Mouse (Mus musculus) hindbrain, embryonic 11.5 days (tissue): ENCODE measurements around the gene Ccdc71. TPM values are rescaled to one million over a fixed set of nuclear protein-coding genes. Genes with fewer than 3 reads are reported as not detected.

Source experiments
- ATAC-seq: fragments of 200-750 bp; cut with Nextera tagmentation; 2 replicates; pipeline ENCODE4 v1.8.0; 2017; ENCODE audit warnings: mild to moderate bottlenecking, moderate TSS enrichment, moderate library complexity; ENCODE audit not compliant: low FRiP score
- DNase-seq: peaks from one replicate; pipeline ENCODE4 v3.0.0-alpha.2; 2015; ENCODE audit warnings: low spot score
- H3K27ac ChIP-seq: fragments of 300-500 bp; sonication (generic); 2 replicates; pipeline ENCODE4 v1.5.1; 2014; ENCODE audit warnings: mild to moderate bottlenecking, low read depth, low read length
- H3K27me3 ChIP-seq: fragments of 300-500 bp; sonication (generic); 2 replicates; pipeline ENCODE4 v1.6.1; 2014; ENCODE audit warnings: mild to moderate bottlenecking, low read length, moderate library complexity, mixed read lengths; ENCODE audit not compliant: control insufficient read depth, insufficient read depth
- H3K36me3 ChIP-seq: fragments of 300-500 bp; sonication (generic); 2 replicates; pipeline ENCODE4 v1.6.1; 2014; ENCODE audit warnings: mild to moderate bottlenecking, low read length, moderate library complexity, mixed read lengths; ENCODE audit not compliant: control insufficient read depth, insufficient read depth
- H3K4me1 ChIP-seq: fragments of 300-500 bp; sonication (generic); replicated peaks from 2 replicates; pipeline ENCODE4 v1.6.1; 2014; ENCODE audit warnings: low read length, mixed read lengths; ENCODE audit not compliant: control insufficient read depth, insufficient read depth
- H3K4me2 ChIP-seq: fragments of 300-500 bp; sonication (generic); replicated peaks from 2 replicates; pipeline ENCODE4 v1.6.1; 2014; ENCODE audit warnings: mild to moderate bottlenecking, low read depth, low read length
- H3K4me3 ChIP-seq: fragments of 300-500 bp; sonication (generic); 2 replicates; pipeline ENCODE4 v1.5.1; 2014; ENCODE audit warnings: low read depth, low read length
- H3K9ac ChIP-seq: fragments of 300-500 bp; sonication (generic); 2 replicates; pipeline ENCODE4 v1.6.1; 2014; ENCODE audit warnings: low read depth, low read length
- H3K9me3 ChIP-seq: fragments of 300-500 bp; sonication (generic); 2 replicates; pipeline ENCODE4 v1.6.1; 2016; ENCODE audit warnings: low read length; ENCODE audit not compliant: control insufficient read depth
- WGBS: fragments of 180-500 bp; shearing (Covaris S2); extraction: QIAGEN DNeasy Blood & Tissue Kit; methylation state at CpG from one replicate; pipeline ENCODE4 v1.1.7; 2014; 5-methylcytosine and 5-hydroxymethylcytosine counted together
- polyA plus RNA-seq: library from polyadenylated mRNA; unstranded; fragments of >200 nt; fragmentation: Nextera tagmentation; extraction: Ambion mirVana; gene quantifications from 2 replicates; pipeline ENCODE4 v1.2.1, GENCODE M21; 2014

The Ccdc71 gene
- polyA plus RNA-seq, 1 experiment from 2014 or later = 44.1 TPM

DNA sequence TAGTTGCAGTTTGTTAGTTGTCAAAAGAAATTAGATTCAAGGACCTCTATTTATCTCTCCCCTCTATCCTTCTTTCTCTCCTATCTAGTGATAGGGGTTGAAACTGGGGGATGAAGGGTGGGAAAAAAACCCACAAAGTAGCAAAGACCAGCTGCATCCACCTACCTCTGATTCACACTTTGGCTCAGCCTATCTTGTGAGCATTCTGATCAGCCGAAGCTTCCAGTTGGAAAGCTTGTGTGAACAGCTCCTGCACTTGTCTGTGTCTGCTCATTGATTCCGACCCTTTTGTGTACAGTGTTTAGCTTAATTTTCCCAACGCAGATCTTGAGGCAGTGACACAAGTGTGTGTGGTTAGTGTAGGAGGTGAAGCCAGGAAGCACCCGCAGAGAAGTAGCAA lies 6.9 kb upstream of the Ccdc71 start:
- Histone ChIP-seq H3K36me3 (no peaks in the 10 kb centered on the region), H3K9me3 (no peaks in the 10 kb centered on the region), H3K27ac (no peak overlapping the region), H3K9ac (no peak overlapping the region), H3K4me3 (no peak overlapping the region), H3K27me3 (no peaks in the 10 kb centered on the region), H3K4me1 (peaks cover 21% of the 10 kb centered on the region), H3K4me2 (no peak overlapping the region)
- ATAC-seq (no peak), DNase-seq (no peak)
- WGBS = 85% methylated on average over 4 of the region's 4 CpGs

DNA sequence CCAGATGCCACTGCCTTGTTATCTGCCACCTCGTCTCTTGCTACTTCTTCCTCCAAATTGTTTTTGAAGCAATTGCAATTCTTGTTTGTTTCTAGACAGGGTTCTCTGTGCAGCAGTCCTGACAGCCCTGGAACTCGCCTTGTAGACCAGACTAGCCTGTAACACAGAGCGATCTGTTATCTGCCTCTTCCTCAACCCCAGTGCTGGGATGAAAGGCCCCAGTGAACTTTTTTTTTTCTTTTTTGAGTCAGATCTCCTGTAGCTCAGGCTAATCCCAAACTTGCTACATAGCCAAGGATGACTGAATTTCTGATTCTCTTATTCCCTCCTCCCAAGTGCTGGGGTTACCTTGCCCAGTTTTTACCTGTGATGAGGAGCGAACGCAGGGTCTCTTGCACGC lies 5.9 kb upstream of the Ccdc71 start:
- 91% methylated on average over 6 of the region's 6 CpGs for WGBS
- H3K36me3 ChIP-seq = no peaks in the 10 kb centered on the region
- ATAC-seq (no peak), DNase-seq (no peak)
- no peaks in the 10 kb centered on the region for H3K27me3 ChIP-seq
- H3K27ac ChIP-seq = no peak overlapping the region
- H3K4me2 ChIP-seq = no peak overlapping the region
- peaks cover 20% of the 10 kb centered on the region for H3K4me1 ChIP-seq
- H3K9me3 ChIP-seq = no peaks in the 10 kb centered on the region
- no peak overlapping the region for H3K9ac ChIP-seq
- H3K4me3 ChIP-seq = no peak overlapping the region

- Histone ChIP-seq H3K9me3 (no peaks in the 10 kb centered on the region), H3K4me3 (no peak overlapping the region), H3K36me3 (no peaks in the 10 kb centered on the region), H3K27me3 (no peaks in the 10 kb centered on the region), H3K4me1 (peaks cover 5% of the 10 kb centered on the region), H3K9ac (no peak overlapping the region), H3K4me2 (no peak overlapping the region), H3K27ac (no peak overlapping the region)
- DNase-seq (no peak), ATAC-seq (no peak)
- 78% methylated on average over 12 of the region's 12 CpGs for WGBS
Measured at GRCm38 (mm10) chr9:108455747-108456571, 4.4 kb upstream of the Ccdc71 start.

- Histone ChIP-seq H3K27ac (no peak overlapping the region), H3K9me3 (no peaks in the 10 kb centered on the region), H3K4me3 (no peak overlapping the region), H3K4me2 (no peak overlapping the region), H3K4me1 (peaks cover 3% of the 10 kb centered on the region; the same call in 1 of the 2 replicates), H3K9ac (no peak overlapping the region), H3K27me3 (no peaks in the 10 kb centered on the region), H3K36me3 (no peaks in the 10 kb centered on the region)
- ATAC-seq (no peak), DNase-seq (no peak)
- WGBS = 87% methylated on average over 10 of the region's 10 CpGs
Measured at GRCm38 (mm10) chr9:108456953-108457352, 3.4 kb upstream of the Ccdc71 start.

- Histone ChIP-seq H3K4me3 (peak overlapping the region; percentile 98), H3K4me2 (peak overlapping the region; percentile 89; the same call in 1 of the 2 replicates), H3K4me1 (peaks cover 3% of the 10 kb centered on the region; the same call in 1 of the 2 replicates), H3K27ac (no peak overlapping the region), H3K36me3 (0 out of 2 replicates have a peak, but pooled peaks cover 8% of the 10 kb centered on the region), H3K9me3 (no peaks in the 10 kb centered on the region), H3K9ac (no peak overlapping the region), H3K27me3 (no peaks in the 10 kb centered on the region)
- 100% methylated on average over 1 of the region's 1 CpGs for WGBS
- DNase-seq (no peak), ATAC-seq (no peak)
Measured at GRCm38 (mm10) chr9:108459939-108460318, 398 bp upstream of the Ccdc71 start.

GRCm38 (mm10) chr9:108461181-108461631 lies 879 bp downstream of the Ccdc71 start, which contains the start of gene Klhdc8b:
Gene Klhdc8b, minus strand, starts transcription at chr9:108461581.
- H3K4me2 ChIP-seq = peak within 1 kb of the TSS; percentile 89
- DNase-seq = peak; percentile 33
- peak; percentile 44; the same call in 1 of the 2 replicates for ATAC-seq
- H3K36me3 ChIP-seq = peaks cover 8% of the 10 kb centered on the region; the same call in 1 of the 2 replicates
- no peaks in the 10 kb centered on the region for H3K27me3 ChIP-seq
- H3K9ac ChIP-seq = peak within 1 kb of the TSS; percentile 91
- H3K9me3 ChIP-seq = no peaks in the 10 kb centered on the region
- peaks cover 3% of the 10 kb centered on the region; the same call in 1 of the 2 replicates for H3K4me1 ChIP-seq
- WGBS = 24% methylated on average over 11 of the region's 11 CpGs
- peak within 1 kb of the TSS; percentile 76 for H3K27ac ChIP-seq
- H3K4me3 ChIP-seq = peak within 1 kb of the TSS; percentile 98

DNA sequence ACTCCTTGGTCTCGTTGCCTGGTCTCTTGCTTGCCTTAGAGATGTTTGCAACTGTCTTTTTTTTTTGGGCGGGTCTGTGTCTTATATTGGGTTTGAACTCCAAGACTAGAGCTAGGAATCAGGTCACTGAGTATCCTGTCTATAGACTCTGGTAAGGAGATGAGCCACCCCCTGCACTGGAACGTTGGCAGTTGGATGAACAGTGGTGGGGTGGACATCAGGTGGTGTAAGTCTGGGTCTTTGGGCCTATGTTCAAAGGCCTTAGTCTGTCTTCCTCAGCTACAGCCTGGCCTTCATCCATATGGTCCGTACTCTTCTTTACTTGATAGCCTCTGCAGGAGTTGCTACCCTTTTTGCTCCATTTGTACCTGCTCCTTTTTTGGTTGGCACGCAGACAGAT lies 1.3 kb downstream of the Ccdc71 start:
- 91% methylated on average over 5 of the region's 5 CpGs for WGBS
- no peaks in the 10 kb centered on the region for H3K27me3 ChIP-seq
- peaks cover 3% of the 10 kb centered on the region; the same call in 1 of the 2 replicates for H3K4me1 ChIP-seq
- peak overlapping the region; percentile 89 for H3K4me2 ChIP-seq
- ATAC-seq = no peak
- DNase-seq = no peak
- no peak overlapping the region for H3K9ac ChIP-seq
- peaks cover 8% of the 10 kb centered on the region; the same call in 1 of the 2 replicates for H3K36me3 ChIP-seq
- peak overlapping the region; percentile 98; the same call in 1 of the 2 replicates for H3K4me3 ChIP-seq
- H3K9me3 ChIP-seq = no peaks in the 10 kb centered on the region
- no peak overlapping the region for H3K27ac ChIP-seq

DNA sequence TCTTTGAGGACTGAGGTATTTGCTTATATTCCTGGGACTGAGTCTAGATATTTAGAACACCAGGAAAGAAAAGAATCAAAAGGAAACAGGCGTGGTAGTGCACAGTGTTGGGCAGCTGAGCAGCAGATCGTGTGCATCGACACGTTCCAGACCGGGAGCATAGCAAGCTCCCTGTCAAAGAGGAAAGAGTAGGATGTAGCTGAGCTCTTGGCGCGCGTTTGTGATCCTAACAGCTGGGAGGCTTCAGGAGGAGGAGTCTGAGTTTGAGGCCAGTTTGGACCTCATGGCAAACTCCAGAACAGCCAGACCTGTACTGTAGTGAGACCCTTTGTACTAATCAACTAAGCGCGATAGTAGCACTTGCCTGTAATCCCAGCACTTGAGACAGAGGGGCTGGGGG lies 1.9 kb downstream of the Ccdc71 start:
- H3K9ac ChIP-seq = no peak overlapping the region
- ATAC-seq (no peak), DNase-seq (no peak)
- no peak overlapping the region for H3K4me3 ChIP-seq
- H3K27ac ChIP-seq = no peak overlapping the region
- H3K9me3 ChIP-seq = no peaks in the 10 kb centered on the region
- H3K36me3 ChIP-seq = peaks cover 8% of the 10 kb centered on the region; the same call in 1 of the 2 replicates
- H3K4me1 ChIP-seq = peaks cover 3% of the 10 kb centered on the region; the same call in 1 of the 2 replicates
- no peaks in the 10 kb centered on the region for H3K27me3 ChIP-seq
- 94% methylated on average over 10 of the region's 10 CpGs for WGBS
- no peak overlapping the region for H3K4me2 ChIP-seq
